Mouse (Mus musculus) hindbrain, embryonic 15.5 days (tissue): ENCODE results near the gene Gsc. TPM values are rescaled to one million over a fixed set of nuclear protein-coding genes. Genes with fewer than 3 reads are reported as not detected.

Source experiments
- polyA plus RNA-seq: library from polyadenylated mRNA; unstranded; fragments of >200 nt; fragmentation: Nextera tagmentation; extraction: Ambion mirVana; gene quantifications from 2 replicates; pipeline ENCODE4 v1.2.1, GENCODE M21; 2015

Gene Gsc
- polyA plus RNA-seq, 1 experiment from 2014 or later, result 0.16 TPM

Other genes starting within 250 kb of the Gsc start
- gene Serpina3g, start 237.1 kb downstream of the Gsc start, polyA plus RNA-seq, result 0.88 and 2.4 TPM in 2 replicates
- not detected in 2 replicates for gene Serpina3i, start 210.2 kb downstream of the Gsc start, polyA plus RNA-seq
- not detected in 2 replicates for gene Serpina3j, start 158.8 kb downstream of the Gsc start, polyA plus RNA-seq
- gene Serpina3k, start 134.8 kb downstream of the Gsc start, polyA plus RNA-seq, result not detected in 2 replicates
- not detected in 2 replicates for gene Serpina3m, start 134.8 kb downstream of the Gsc start, polyA plus RNA-seq
- gene Serpina3n, start 66.6 kb downstream of the Gsc start, polyA plus RNA-seq, result 1.7 TPM in 2 replicates